Mouse (Mus musculus): ENCODE measurements around the gene Aldoc. TPM values are rescaled to one million over a fixed set of nuclear protein-coding genes. Genes with fewer than 3 reads are reported as not detected.

Aldoc gene
- total RNA-seq, 4 experiments from 2014 or later: 784 to 869 (median 811) TPM

DNA sequence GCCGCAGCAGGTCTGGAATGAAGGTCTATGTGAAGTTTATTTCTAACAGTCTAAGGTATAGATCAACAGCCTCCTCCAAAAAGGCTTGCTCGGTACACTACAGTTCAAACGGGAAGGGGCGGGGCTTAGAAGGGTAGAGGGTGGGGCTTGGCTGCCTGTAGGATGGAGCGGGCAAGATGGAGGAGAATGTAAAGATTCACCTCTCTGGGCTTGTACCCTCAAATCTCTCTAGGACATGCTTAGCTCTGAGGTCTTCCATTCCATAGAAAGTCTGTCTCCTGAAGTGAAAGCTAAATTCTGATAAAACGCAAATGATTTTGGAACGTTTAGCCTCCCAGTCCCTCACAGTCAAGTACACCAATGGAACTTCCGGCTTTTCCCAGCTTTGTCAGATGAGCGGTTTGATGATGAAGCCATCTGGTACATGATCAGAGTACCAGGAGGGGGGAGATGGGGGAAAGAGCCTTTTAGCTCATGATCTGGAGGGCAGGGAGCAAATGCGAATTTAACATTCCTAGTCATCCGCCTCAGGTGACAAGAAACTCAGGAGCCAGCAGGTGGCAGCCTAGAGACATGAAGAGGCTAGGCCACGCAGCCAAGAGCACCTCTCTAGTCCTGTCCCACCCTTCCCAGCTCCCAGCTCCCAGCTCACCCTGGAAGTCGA, 37.5 kb downstream of the Aldoc start:
- peak in 1 of 2 experiments; percentile 44 for DNase-seq (ENCODE audit: low spot score in 2 of 2)

DNA sequence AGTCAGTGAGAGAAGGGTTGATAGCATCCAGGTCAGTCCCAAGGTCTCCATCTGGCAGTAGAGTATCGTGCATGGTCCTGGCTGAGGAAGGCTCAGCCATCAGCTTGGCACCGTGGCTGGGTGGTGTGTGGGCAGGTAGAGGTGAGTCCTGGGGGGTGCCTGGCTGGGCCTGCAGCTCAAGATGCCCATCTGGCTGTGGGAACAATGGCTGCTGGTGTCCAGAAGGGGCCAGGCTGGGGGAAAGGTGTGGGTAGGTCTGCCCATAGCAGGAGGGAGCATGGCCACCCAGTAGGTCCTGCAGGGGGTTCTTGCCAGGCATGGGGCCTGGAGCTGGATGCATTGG, 38.0 kb downstream of the Aldoc start:
- DNase-seq (ENCODE audit: low spot score in 2 of 2): no peak

DNA sequence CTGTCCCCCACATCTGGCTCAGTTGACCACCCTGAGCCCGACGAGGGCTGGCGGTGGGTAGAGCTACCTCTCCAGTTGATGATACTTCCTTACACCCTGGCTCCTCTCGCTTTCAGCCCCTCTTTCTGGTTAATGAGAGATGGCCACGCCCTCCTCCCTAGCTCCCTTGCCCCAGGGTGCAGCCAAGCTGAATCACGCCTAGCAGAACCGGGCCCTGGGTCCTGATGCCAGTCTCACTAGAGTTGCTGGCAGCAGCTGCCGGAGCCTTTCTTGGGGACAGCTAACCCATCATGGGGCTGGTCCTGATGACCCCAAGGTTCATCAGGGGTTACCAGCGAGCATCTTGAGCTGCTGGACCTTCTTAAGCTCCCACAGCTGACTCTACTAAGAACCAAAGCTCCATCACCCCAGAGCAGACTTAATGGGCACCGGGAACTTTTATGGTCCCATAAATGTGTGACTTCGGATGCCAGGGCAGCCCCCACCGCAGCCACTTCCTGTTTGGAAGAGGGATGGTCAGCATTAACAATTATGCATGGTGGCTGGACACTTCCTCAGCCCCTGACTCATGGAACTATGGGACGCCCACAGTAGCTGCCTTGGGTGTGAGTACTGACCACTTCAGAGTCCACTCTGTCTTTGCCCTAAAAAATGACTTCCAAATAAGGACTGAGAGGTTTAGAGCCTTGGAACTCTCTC, 40.7 kb downstream of the Aldoc start:
- no peak for DNase-seq (ENCODE audit: low spot score in 2 of 2)

DNA sequence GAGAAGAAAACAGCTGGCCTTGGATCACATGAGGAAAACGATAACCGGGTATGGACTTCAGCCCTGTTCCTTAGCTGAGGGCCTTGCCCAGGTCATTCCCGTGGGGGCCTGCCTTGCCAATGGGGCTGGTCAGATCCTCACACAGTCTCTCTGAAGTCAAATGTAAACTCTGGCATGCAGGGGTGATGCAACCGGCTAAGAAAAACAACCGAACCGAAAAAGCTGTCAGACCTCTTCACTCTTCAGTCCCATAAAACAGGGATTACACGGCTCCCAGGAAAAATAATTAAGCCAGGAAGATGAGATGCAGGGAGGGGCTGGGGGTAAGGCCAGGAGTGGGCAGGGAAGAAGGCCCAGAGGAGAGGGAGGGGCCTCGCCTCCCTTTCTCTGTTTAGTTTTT, 41.3 kb downstream of the Aldoc start:
- no peak for DNase-seq (ENCODE audit: low spot score in 2 of 2)

DNA sequence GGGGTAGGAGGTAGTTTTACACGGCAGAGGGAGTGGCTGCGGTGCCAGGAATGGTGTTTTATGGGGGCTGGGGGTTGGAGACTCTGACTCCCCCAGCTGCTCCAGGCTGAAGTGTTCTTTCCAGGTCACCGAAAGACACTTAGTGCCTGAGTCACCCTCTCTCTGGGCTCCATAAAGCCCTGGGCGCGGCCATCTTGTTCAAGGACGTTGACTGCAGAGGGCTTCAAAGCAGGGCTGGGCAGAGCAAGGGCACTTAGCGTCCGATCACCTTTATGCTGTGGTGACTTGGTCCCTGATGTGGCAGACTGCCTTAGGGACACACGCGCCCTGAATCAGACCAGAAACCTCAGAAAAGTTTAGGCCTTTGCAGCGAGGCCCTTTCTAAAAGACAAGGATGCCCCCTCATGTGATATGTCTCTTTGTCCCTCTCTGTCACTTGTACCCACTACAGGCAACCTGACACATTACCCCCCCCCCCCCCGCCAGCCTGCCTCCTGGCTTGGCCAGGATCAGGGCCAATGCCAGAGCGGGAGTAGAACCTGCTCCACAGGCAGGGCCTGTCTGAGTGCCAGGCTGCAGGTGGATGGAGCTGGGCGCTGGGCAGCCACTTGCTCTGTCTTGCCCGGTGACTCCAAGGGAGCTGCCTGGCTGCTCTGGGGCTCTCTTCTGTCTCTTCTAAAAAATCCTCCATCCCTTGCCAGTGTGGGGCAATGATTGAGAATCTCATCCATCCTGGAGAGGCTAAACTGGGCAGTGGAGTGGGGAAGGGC, 44.9 kb downstream of the Aldoc start:
- no peak for DNase-seq (ENCODE audit: low spot score in 2 of 2)

DNA sequence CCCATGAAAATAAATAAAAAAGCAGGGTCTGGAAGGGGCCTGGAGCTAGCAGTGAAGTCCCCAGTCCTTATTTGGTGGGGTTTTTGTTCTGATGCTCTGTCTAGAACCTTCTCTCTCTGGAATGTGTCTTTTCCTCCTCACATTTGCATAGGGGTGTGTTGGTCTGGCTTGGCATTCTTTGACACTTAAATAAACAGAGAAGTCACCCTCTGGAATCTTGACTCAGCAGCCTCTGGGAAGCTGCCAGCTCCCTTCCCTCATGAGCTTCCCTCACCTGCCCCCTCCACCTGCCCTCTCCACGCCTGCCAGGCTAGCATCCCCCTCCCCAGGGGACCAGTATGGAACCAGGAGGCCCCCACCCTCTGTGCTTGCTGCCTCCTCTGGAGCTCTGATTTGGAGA, 47.6 kb downstream of the Aldoc start:
- DNase-seq (ENCODE audit: low spot score in 2 of 2): no peak

DNA sequence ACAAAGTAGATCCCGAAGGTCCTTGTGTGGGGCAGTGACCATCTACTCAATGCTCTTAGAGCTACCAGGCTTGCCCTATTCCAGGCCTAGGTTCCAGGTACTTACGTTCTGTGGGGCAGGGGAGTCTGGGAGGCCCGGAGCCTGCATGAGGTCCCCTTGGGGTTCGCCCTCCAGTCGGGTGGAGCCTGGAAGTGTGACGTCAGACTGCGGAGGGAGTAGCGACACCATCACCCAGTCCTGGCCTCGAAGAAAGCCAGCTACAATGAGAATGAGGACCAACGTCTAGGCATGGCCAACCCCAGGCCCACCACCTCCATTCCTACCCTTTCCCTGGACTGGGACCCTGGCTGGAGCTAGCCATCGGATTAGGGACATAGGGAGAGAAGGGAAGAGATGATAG, 48.9 kb downstream of the Aldoc start:
- DNase-seq (ENCODE audit: low spot score in 2 of 2): no peak

DNA sequence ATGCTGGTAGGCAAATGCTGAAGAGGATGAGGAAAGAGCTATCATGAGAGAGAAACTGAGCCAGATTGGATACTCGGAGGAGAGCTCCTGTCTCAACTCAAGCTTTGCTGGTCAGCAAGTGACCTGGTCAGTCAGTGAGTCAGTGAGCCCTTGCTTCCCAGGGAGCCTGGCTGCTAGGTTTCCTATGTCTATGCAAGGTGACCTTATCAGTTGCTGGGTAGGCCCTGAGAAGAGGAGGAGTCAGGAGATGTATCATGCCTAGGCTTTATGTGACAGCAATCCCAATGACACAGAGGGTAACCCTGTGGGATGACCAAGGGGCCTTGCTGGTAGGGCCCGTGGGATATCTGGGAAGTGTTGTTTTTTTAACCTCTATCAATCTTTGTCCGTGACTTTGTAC, 49.4 kb downstream of the Aldoc start:
- DNase-seq (ENCODE audit: low spot score in 2 of 2): no peak

DNA sequence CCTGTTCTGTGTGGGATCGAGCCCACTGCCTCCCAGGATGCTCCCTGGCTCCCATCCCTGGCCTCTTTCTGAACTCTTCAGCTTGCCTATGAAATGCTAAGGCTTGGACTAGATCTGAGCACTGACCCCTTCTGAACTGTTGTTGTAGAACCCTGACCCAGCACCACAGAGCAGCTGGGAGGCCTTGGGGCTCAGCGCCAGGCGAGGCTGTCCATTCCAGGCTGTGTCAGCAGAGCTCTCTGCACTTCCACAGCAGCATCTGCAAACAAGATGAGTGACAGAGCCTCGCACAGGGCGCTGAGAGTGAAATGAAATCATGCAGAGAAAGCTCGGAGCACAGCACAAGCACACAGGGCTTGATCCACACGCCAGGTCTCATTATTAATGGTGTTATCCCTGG, 49.8 kb downstream of the Aldoc start:
- no peak for DNase-seq (ENCODE audit: low spot score in 2 of 2)

DNA sequence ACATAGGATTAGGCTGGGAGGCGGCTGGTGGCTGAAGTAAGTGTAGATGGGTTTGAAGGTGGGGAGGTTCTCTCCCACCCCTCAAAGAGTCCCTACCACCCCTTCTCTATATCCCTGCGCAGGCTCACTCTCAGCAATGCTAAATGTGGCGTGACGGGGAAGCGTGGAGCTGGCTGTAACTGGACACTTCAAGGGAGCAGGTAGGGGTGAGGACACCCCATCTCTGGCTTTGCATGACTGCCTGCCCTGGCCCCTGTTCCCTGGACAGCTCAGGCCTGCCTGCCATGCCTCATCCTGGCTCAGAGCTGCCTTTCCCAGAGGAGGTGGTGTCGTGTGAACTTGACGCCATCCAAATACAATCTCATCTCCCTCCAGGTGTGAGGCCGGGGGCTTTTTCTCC, 51.4 kb downstream of the Aldoc start:
- no peak for DNase-seq (ENCODE audit: low spot score in 2 of 2)

Other genes with a start within 250 kb of the Aldoc start
- 10 to 100 TPM; 17.3 to 20.1 (median 17.7) TPM for gene Eral1, start 242.6 kb upstream of the Aldoc start, total RNA-seq (2022)
- 10 to 100 TPM; 24.6 to 27.7 (median 26.9) TPM for gene Fam222b, start 228.3 kb upstream of the Aldoc start, total RNA-seq (2022)
- 1 to 10 TPM; 5.9 to 9.4 (median 9.0) TPM for gene Traf4, start 157.4 kb upstream of the Aldoc start, total RNA-seq (2022)
- gene Nek8, start 146.3 kb upstream of the Aldoc start, total RNA-seq (2022): 1 to 10 TPM; 2.0 to 4.3 (median 2.8) TPM
- gene Tlcd1, start 146.3 kb upstream of the Aldoc start, total RNA-seq (2022): 10 to 100 TPM; 24.8 to 34.9 (median 28.4) TPM
- gene Rpl23a, start 139.4 kb upstream of the Aldoc start, total RNA-seq (2022): 100 to 1,000 TPM; 678 to 790 (median 743) TPM
- 10 to 100 TPM; 23.9 to 29.6 (median 26.2) TPM for gene Rab34, start 134.5 kb upstream of the Aldoc start, total RNA-seq (2022)
- gene Proca1, start 129.6 kb upstream of the Aldoc start, total RNA-seq (2022): 1 to 10 TPM; 5.9 to 7.4 (median 6.8) TPM
- gene Sdf2, start 77.2 kb upstream of the Aldoc start, total RNA-seq (2022): 10 to 100 TPM; 54.1 to 66.1 (median 59.1) TPM
- gene Supt6, start 77.0 kb upstream of the Aldoc start, total RNA-seq (2022): 100 to 1,000 TPM in 2 of 4 experiments, 10 to 100 TPM in 2; 98.7 to 102 (median 100) TPM
- 100 to 1,000 TPM; 172 to 181 (median 177) TPM for gene 2610507B11Rik, start 61.2 kb upstream of the Aldoc start, total RNA-seq (2022)
- gene BC030499, start 32.1 kb upstream of the Aldoc start, total RNA-seq (2022): 10 to 100 TPM; 12.0 to 15.3 (median 13.3) TPM
- 10 to 100 TPM in 1 of 4 experiments, 1 to 10 TPM in 3; 6.8 to 11.9 (median 7.1) TPM for gene Spag5, start 21.4 kb upstream of the Aldoc start, total RNA-seq (2022)
- gene Pigs, start 5.4 kb downstream of the Aldoc start, total RNA-seq (2022): 10 to 100 TPM; 57.1 to 62.1 (median 59.4) TPM
- gene Unc119, start 20.5 kb downstream of the Aldoc start, total RNA-seq (2022): 10 to 100 TPM; 28.5 to 34.5 (median 30.6) TPM
- gene Foxn1, start 63.6 kb downstream of the Aldoc start, total RNA-seq (2022): under 1 TPM in 2 of 4 experiments, not detected in 2; 0.11 to 0.19 TPM
- not detected for gene Slc13a2, start 99.2 kb downstream of the Aldoc start, total RNA-seq (2022)
- 10 to 100 TPM in 3 of 4 experiments, 1 to 10 TPM in 1; 8.2 to 15.4 (median 12.2) TPM for gene Slc46a1, start 142.7 kb downstream of the Aldoc start, total RNA-seq (2022)
- gene Sarm1, start 174.8 kb downstream of the Aldoc start, total RNA-seq (2022): 10 to 100 TPM; 32.1 to 36.7 (median 33.1) TPM
- gene Vtn, start 176.1 kb downstream of the Aldoc start, total RNA-seq (2022): 10 to 100 TPM; 73.4 to 86.0 (median 77.9) TPM
- 1 to 10 TPM; 1.3 to 2.1 (median 1.6) TPM for gene Sebox, start 180.5 kb downstream of the Aldoc start, total RNA-seq (2022)
- gene Tmem199, start 189.2 kb downstream of the Aldoc start, total RNA-seq (2022): 10 to 100 TPM; 39.4 to 42.9 (median 41.8) TPM
- gene Poldip2, start 189.2 kb downstream of the Aldoc start, total RNA-seq (2022): 100 to 1,000 TPM; 116 to 125 (median 118) TPM
- gene Tnfaip1, start 213.4 kb downstream of the Aldoc start, total RNA-seq (2022): 10 to 100 TPM; 32.8 to 36.6 (median 34.2) TPM
- gene Ift20, start 213.4 kb downstream of the Aldoc start, total RNA-seq (2022): 10 to 100 TPM; 79.7 to 81.6 (median 80.9) TPM
- 10 to 100 TPM; 23.7 to 29.6 (median 26.6) TPM for gene Tmem97, start 227.8 kb downstream of the Aldoc start, total RNA-seq (2022)